Mouse (Mus musculus): ENCODE results near the gene Ugt1a2. TPM values are rescaled to one million over a fixed set of nuclear protein-coding genes. Genes with fewer than 3 reads are reported as not detected.

Ugt1a2 gene
- polyA plus RNA-seq, 1 experiment from 2014 or later = 0.18 TPM

- Histone ChIP-seq H3K9me3 (no peaks in the 10 kb centered on the region), H3K4me1 (replicated peaks) (peaks cover 15% of the 10 kb centered on the region; the same call in 1 of the 2 replicates), H3K9ac (no peak overlapping the region), H3K27me3 (replicated peaks) (no peaks in the 10 kb centered on the region), H3K36me3 (peaks cover 87% of the 10 kb centered on the region), H3K4me2 (replicated peaks) (no peak overlapping the region), H3K4me3 (replicated peaks) (no peak overlapping the region), H3K27ac (no peak overlapping the region)
- 91% methylated on average over 5 of the region's 5 CpGs for WGBS
- ATAC-seq = no peak
These were observed 63.4 kb downstream of the Ugt1a2 start for GRCm38 (mm10) chr1:88263778-88264177.

- peaks cover 12% of the 10 kb centered on the region; the same call in 1 of the 2 replicates for H3K4me1 ChIP-seq (replicated peaks)
- no peak for ATAC-seq
- no peak overlapping the region for H3K4me2 ChIP-seq (replicated peaks)
- H3K27ac ChIP-seq = no peak overlapping the region
- no peak overlapping the region for H3K4me3 ChIP-seq (replicated peaks)
- peaks cover 92% of the 10 kb centered on the region for H3K36me3 ChIP-seq
- WGBS = 84% methylated on average over 7 of the region's 7 CpGs
- H3K9me3 ChIP-seq = no peaks in the 10 kb centered on the region
- no peaks in the 10 kb centered on the region for H3K27me3 ChIP-seq (replicated peaks)
- H3K9ac ChIP-seq = no peak overlapping the region
These were observed 64.0 kb downstream of the Ugt1a2 start for GRCm38 (mm10) chr1:88264237-88264868.

- H3K9ac ChIP-seq = no peak overlapping the region
- ATAC-seq = no peak
- H3K4me2 ChIP-seq (replicated peaks) = no peak overlapping the region
- no peaks in the 10 kb centered on the region for H3K9me3 ChIP-seq
- no peak overlapping the region for H3K27ac ChIP-seq
- peaks cover 97% of the 10 kb centered on the region for H3K36me3 ChIP-seq
- H3K4me1 ChIP-seq (replicated peaks) = peaks cover 7% of the 10 kb centered on the region; the same call in 1 of the 2 replicates
- WGBS = 78% methylated on average over 4 of the region's 4 CpGs
- no peaks in the 10 kb centered on the region for H3K27me3 ChIP-seq (replicated peaks)
- H3K4me3 ChIP-seq (replicated peaks) = no peak overlapping the region
These were observed 64.5 kb downstream of the Ugt1a2 start for GRCm38 (mm10) chr1:88264869-88265240.

- H3K27ac ChIP-seq = no peak overlapping the region
These were observed 65.7 kb downstream of the Ugt1a2 start for GRCm38 (mm10) chr1:88266123-88266522.

GRCm38 (mm10) chr1:88267489-88267888 is 67.1 kb downstream of the Ugt1a2 start:
- 93% methylated on average over 6 of the region's 6 CpGs for WGBS
- Histone ChIP-seq H3K27me3 (replicated peaks) (no peaks in the 10 kb centered on the region), H3K9me3 (no peaks in the 10 kb centered on the region), H3K36me3 (peaks cover 84% of the 10 kb centered on the region), H3K9ac (no peak overlapping the region), H3K4me2 (replicated peaks) (no peak overlapping the region), H3K4me1 (replicated peaks) (no peaks in the 10 kb centered on the region), H3K27ac (no peak overlapping the region), H3K4me3 (replicated peaks) (no peak overlapping the region)
- ATAC-seq = no peak

More at GRCm38 (mm10) chr1:88266123-88266522, 65.7 kb downstream of the Ugt1a2 start:
- WGBS = 89% methylated on average over 13 of the region's 13 CpGs
- H3K27me3 ChIP-seq (replicated peaks) = no peaks in the 10 kb centered on the region
- 0 out of 2 replicates have a peak, but pooled peaks cover 3% of the 10 kb centered on the region for H3K4me1 ChIP-seq (replicated peaks)
- no peaks in the 10 kb centered on the region for H3K9me3 ChIP-seq
- peaks cover 86% of the 10 kb centered on the region for H3K36me3 ChIP-seq
- H3K4me3 ChIP-seq (replicated peaks) = no peak overlapping the region
- H3K9ac ChIP-seq = no peak overlapping the region
- no peak for ATAC-seq
- H3K4me2 ChIP-seq (replicated peaks) = no peak overlapping the region

GRCm38 (mm10) chr1:88268070-88268469 is 67.7 kb downstream of the Ugt1a2 start:
- H3K4me3 ChIP-seq (replicated peaks) = no peak overlapping the region
- ATAC-seq = no peak
- H3K36me3 ChIP-seq = peaks cover 83% of the 10 kb centered on the region
- no peaks in the 10 kb centered on the region for H3K4me1 ChIP-seq (replicated peaks)
- no peaks in the 10 kb centered on the region for H3K27me3 ChIP-seq (replicated peaks)
- H3K4me2 ChIP-seq (replicated peaks) = no peak overlapping the region
- no peaks in the 10 kb centered on the region for H3K9me3 ChIP-seq
- no peak overlapping the region for H3K27ac ChIP-seq
- 83% methylated on average over 6 of the region's 6 CpGs for WGBS
- no peak overlapping the region for H3K9ac ChIP-seq

Other genes with a start within 250 kb of the Ugt1a2 start
- 28.8 and 29.4 TPM in 2 replicates for gene Usp40, start 192.1 kb upstream of the Ugt1a2 start, polyA plus RNA-seq (2015; fragmentation: Nextera tagmentation; extraction: Ambion mirVana)
- gene Ugt1a10, start 145.2 kb upstream of the Ugt1a2 start, polyA plus RNA-seq (2015; fragmentation: Nextera tagmentation; extraction: Ambion mirVana) = not detected in 2 replicates
- gene Ugt1a9, start 129.8 kb upstream of the Ugt1a2 start, polyA plus RNA-seq (2015; fragmentation: Nextera tagmentation; extraction: Ambion mirVana) = 5.6 and 8.0 TPM in 2 replicates
- not detected in 2 replicates for gene Ugt1a8, start 112.8 kb upstream of the Ugt1a2 start, polyA plus RNA-seq (2015; fragmentation: Nextera tagmentation; extraction: Ambion mirVana)
- 49.1 and 49.8 TPM in 2 replicates for gene Ugt1a7c, start 105.5 kb upstream of the Ugt1a2 start, polyA plus RNA-seq (2015; fragmentation: Nextera tagmentation; extraction: Ambion mirVana)
- 0.29 and 0.36 TPM in 2 replicates for gene Ugt1a6b, start 97.3 kb upstream of the Ugt1a2 start, polyA plus RNA-seq (2015; fragmentation: Nextera tagmentation; extraction: Ambion mirVana)
- gene Ugt1a6a, start 65.8 kb upstream of the Ugt1a2 start, polyA plus RNA-seq (2015; fragmentation: Nextera tagmentation; extraction: Ambion mirVana) = 7.9 and 10.3 TPM in 2 replicates
- not detected in 2 replicates for gene Ugt1a5, start 34.6 kb upstream of the Ugt1a2 start, polyA plus RNA-seq (2015; fragmentation: Nextera tagmentation; extraction: Ambion mirVana)
- 6.1 and 8.3 TPM in 2 replicates for gene Dnajb3, start 5.2 kb downstream of the Ugt1a2 start, polyA plus RNA-seq (2015; fragmentation: Nextera tagmentation; extraction: Ambion mirVana)
- 29.2 and 30.1 TPM in 2 replicates for gene Ugt1a1, start 11.4 kb downstream of the Ugt1a2 start, polyA plus RNA-seq (2015; fragmentation: Nextera tagmentation; extraction: Ambion mirVana)
- gene Mroh2a, start 26.4 kb downstream of the Ugt1a2 start, polyA plus RNA-seq (2015; fragmentation: Nextera tagmentation; extraction: Ambion mirVana) = 0.88 and 1.0 TPM in 2 replicates
- gene Hjurp, start 77.0 kb downstream of the Ugt1a2 start, polyA plus RNA-seq (2015; fragmentation: Nextera tagmentation; extraction: Ambion mirVana) = 158 and 160 TPM in 2 replicates
- not detected in 2 replicates for gene Trpm8, start 77.1 kb downstream of the Ugt1a2 start, polyA plus RNA-seq (2015; fragmentation: Nextera tagmentation; extraction: Ambion mirVana)
- 9.5 and 11.6 TPM in 2 replicates for gene Spp2, start 206.4 kb downstream of the Ugt1a2 start, polyA plus RNA-seq (2015; fragmentation: Nextera tagmentation; extraction: Ambion mirVana)

All from intestine, embryonic 15.5 days (tissue).